Mouse (Mus musculus) left cerebral cortex, adult 18-20 months (tissue): ENCODE measurements at regions not wholly inside any gene's neighbourhood (a gene's known extent, or its start where the extent isn't known, plus 50 kb on each side); places are given as distances from the start of the nearest gene placed in this dataset.
A peak's percentile ranks its signal among the peaks of the same experiment; 100 is the strongest.

Experiments
- DNase-seq, 2 experiments: peaks; one replicate each; pipeline ENCODE4 v3.0.0; 2021 to 2022; ENCODE audit warnings: low spot score in 2 of 2, mixed read lengths in 1 of 2

DNA sequence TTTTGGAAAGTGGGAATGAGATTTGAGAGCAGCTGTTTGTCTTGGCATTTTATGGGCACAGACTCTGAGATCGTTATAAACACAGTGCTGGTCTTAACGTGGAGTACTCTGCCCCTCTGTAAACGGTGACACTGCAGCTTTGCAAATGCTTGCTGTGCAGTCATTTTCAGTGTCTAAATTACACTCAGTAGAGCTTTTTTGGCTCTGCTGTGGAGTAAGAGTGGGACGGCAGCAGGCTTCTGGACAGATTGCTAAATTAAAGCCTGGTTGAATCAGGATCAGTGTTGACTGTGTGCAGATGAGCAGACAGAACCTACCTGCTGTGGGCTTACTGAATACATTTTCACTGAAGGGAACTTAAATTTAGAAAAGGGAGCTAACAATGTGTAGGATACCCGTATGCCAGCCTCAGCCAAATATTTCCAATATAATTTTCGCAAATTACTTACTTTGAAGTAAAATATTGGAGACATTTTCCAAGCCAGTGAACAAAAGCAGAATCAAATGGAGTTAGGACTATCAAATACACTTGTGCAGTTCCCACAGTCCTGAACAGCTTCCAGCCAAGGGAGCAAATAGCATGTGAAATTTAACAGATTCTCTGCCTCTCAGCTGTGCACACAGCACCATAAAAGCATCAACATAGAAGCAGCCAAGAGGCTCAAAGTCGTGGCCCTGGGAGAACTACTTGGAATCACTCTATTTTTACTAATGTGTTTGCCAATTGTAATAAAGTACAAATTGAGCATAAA, 148.1 kb upstream of the Stac start:
- peak; percentile 25 to 51 for DNase-seq

DNA sequence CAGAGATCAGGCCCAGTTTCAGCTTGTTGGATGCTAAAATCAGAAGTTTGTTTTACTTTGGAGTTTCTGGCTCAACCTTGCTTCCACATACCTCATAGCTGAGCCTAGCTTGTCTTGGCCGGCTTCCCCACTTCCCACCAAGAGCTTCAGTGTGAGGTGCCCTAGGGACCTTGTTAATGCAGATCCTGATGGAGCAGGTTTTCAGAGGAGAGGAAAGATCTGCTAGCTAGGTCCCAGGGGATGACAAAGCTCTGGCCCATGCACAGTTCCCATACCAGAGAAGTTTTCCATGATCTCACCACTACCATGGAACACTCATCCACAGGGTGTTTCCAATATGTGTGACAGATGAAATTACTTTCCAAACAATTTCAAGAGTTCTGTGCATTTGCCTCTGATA, 131.9 kb upstream of the Stac start:
- DNase-seq = no peak

DNA sequence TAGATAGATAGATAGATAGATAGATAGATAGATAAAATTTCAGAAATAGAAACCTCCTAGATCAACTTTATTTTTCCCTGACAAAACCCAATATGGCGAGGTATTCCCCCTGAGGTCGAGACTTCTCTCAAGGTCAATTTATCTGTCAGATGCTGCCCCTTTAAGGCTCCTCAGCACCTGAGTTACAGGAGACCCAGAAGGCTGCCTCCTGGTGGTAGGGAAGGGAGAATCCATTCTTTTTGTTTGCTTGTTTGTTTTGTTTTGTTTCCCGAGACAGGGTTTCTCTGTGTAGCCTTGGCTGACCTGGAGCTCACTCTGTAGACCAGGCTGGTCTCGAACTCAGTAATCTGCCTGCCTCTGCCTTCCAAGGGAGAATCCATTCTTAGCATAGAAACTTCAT, 127.3 kb upstream of the Stac start:
- DNase-seq = no peak

DNA sequence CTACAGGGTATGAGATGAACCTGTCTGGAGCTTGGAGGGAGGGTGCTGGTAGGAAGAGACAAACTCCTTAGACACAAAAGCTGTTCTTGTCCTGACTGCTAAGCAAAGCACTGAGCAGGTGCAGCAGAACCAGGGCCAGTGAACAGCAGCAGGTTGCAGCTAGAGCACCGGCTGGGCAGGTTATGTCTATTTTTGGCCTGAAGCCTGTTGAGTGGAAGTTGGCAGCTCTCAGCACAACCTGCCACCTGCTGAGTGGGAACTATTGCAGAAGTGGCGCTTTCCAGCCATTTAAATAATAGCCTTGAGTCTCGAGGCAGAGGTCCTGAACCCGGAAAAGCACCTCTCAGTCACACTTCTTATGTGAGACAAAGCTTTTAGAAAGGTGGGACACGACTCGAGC, 114.8 kb upstream of the Stac start:
- DNase-seq = no peak

DNA sequence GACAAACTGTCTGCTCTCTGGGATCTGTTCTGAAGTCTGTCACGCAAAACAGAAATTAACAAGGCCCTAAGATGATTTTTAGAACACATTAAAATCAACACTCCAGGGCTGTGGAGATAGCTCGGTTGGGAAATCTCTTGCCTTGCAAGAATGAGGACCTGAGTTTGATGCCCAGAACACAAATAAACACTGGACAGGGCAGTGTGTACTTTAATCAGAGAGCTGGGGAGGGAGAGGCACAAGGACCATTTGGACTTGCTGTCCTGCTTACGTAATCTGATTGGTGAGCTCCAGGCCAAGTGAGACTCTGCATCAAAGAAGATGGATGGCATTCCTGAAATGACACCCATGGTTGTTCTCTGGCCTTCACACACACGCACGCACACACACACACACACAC, 111.2 kb upstream of the Stac start:
- no peak for DNase-seq

DNA sequence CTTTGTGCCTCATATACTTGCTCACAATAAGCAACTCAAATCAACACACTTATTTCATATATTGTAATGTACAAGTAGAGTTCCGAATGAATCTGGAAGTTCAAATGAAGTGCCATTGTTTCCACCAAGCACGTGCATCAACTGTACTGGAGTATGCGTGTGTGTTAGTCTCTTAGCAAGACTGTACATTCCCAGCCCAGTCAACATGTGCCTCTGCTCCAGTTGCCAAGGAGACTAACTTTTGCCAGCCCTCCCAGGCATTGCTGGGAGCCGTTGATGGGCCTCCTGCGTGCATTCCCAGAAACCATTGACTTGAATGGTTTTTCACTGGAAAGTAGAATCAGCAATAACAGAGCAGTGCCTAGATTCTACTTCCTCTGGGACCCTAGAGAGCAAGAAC, 110.7 kb upstream of the Stac start:
- DNase-seq = no peak

DNA sequence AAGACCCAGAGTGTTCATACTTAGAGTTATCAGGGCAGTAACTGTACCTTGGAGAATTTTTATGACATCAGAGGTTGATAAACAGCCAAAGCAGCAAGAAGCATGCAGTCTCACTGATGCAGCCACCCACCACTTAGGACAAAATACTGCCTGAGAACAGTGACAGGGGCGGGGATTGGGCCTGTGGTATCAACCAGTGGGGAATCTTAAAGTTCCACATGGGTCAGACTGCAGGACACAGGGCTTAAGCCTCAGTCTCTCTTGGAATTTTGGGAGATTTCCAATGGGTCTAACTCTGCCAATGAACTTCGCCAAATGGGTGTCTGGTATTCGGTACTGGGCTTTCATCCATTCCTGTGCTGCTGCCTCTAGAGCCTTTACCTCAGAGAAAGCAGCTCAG, 88.8 kb upstream of the Stac start:
- no peak for DNase-seq

DNA sequence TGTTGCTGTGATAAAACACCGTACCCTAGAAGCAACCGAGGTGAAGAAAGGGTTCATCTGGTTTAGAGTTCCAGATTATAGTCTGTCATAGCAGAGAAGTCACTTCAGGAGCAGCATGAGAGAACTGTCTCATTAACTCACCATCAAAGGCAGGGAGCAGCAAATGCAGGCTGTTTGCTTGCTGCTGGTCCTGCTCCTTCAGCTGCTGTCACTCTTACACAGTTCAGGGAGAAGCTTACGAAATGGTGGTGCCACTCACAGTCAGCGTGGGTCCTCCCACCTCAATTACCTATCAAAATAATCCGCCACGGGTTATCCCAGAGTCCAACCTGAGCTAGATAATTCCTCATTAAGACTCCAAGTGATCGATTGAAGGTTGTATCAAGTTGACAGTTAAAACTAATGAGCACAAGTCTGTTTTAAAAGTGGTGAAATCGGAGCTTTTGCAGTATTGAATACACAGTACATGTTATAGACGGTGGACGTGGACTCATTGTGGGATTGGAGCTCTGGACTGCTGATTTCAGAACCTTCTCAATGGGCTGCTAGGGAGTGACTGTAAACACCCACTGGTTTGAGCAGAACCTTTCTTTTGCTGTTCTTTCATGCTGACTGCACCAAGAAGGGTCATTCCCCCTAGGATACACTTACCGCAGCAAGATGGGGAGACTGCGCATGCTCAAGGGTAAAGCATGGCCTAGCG, 87.4 kb upstream of the Stac start:
- no peak for DNase-seq

DNA sequence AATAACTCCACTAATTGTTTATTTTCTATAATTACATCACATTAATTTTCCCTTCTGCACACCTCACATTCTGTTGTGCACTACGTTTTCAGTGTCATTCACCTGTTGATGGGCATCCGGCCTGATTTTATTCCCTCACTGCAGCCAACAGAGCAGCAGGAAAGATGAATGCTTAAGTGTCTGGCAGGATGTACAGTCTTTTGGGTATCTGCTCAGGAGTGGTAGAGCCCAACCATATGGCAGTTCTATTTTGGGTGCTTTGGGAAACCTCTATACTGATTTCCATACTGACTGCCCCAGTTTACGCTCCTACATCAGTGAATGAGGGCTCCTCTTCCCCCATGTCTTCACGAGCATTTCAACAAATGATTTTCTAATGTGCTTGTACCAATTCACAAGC, 84.1 kb upstream of the Stac start:
- peak; percentile 2 to 17 for DNase-seq

DNA sequence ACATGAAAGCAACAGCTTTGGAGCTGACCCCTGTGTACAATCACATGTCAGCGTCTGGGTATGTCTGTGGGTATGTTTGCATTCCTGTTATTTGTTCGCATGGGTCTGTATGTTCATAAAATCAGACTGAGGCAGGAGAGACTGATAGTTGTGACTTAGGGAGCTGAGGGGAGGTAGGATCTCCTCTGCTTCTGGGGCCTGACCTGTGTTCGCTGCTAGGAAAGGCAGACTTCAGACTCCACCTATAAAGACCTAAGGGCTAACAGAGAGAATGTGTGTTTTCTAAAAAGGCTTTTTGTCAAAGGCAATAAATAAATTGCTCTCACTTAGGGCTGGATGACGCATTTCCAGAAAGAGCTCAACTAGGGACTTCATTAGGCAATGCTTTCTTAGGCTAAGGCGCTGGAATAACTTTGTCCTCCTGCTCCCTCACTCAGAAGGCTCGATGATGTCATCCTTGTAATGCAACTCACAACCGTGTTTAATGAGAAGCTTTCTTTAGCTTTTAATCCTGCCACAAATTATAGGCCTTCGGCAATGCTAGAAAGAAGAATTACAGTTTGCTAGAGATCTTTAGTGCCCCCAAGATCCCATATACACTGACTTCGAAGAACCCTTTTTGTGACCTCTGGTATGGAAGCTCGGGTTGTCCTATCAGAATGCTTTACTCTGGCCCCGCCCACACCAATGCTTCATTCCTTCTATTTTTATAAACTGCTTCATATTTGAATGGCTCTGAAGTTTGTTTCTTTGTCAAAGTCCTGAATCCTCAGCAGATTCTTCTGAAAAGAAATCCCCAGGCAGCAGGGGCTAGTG, 72.7 kb upstream of the Stac start:
- DNase-seq = no peak

DNA sequence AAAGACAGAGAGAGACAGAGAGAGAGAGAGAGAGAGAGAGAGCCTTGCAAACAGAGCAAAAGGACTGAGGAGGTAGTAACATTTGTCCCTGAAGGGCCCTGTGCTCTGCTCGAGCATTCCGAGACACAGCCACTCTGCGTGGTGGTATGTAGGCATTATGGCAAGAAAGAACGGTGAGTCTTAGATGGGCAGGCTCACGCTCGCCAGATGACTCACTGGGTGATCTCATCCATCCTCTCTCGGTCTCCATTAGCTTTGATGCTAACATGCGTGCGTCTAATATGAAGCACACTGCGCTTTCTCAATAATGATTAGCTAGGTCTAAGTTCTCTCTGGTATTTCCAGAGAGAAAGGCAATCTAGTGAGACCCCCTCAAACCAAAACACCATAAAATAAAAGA, 65.1 kb upstream of the Stac start:
- DNase-seq = no peak

DNA sequence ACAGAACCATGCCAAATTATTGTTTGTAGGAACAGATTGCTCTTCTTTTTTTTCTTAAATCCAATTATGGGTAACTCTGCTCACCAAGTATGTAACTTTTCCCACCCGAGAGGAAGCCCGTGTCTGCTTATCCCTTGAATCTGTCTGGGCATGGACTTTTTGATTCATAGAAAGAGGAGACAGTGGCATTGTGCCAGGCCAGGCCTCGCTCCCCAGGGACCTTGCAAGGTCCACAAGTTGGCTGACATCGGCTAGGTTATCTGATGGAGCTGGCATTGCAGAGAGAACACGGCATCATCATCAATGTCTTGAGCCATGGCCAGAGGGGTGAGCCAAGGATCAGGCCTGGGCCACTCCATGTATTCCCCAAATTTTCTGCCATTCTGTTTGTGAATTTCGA, 56.0 kb upstream of the Stac start:
- no peak for DNase-seq

DNA sequence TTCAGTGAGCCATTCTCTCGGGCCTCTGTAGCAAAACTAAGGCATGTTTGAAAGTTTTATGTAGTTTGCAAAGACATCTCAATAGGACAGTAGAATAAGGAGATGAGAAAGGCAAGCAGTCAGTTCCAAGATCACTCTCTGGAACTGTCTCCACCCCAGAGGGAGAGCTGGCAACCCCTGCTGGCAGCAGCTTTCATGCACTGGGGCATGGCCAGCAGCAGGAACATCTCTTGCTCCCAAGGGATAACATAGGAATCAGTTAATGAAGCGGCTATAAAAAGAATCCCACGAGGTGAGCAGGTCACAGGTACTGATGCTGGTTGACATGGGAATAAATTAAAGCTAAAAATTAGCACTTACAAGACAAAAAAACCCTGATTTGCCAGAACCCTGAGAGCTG, 55.1 kb upstream of the Stac start:
- no peak for DNase-seq
